In genomic region chr14:24875156-24875545, GRCm38 (mm10) we compare ENCODE assay signal across 18 mouse cellular contexts.
DNase-seq lines count a peak whose midpoint lies in the region; ATAC-seq and TF ChIP-seq lines count a peak whose summit lies in the region.
"Had no signal": no experiment of that assay in that cellular context is flagged by ENCODE, and none has a peak within 500 bp of the region (broad histone marks: within the 10 kb centered on the region; RNA-seq: fewer than 3 reads in every experiment).

No protein-coding gene starts in this region.

- H3K4me2 ChIP-seq in neural tube, embryonic 13.5 days: no peak overlapping the region
- H3K4me2 ChIP-seq in hindbrain, embryonic 14.5 days (replicated peaks): no peak overlapping the region
- H3K4me2 ChIP-seq in midbrain, postnatal 0 days (ENCODE audit: low read depth, low read length, poor library complexity, severe bottlenecking): no peak overlapping the region
- H3K4me2 ChIP-seq: embryonic facial prominence, embryonic 12.5 days; kidney, embryonic 15.5 days; limb, embryonic 13.5 days had no signal

- H3K4me3 ChIP-seq in neural tube, embryonic 13.5 days: no peak overlapping the region
- H3K4me3 ChIP-seq in hindbrain, embryonic 14.5 days (replicated peaks; ENCODE audit: low read length): no peak overlapping the region
- no peak overlapping the region for H3K4me3 ChIP-seq in midbrain, postnatal 0 days (ENCODE audit: low read depth, low read length)
- H3K4me3 ChIP-seq: embryonic facial prominence, embryonic 12.5 days; kidney, embryonic 15.5 days; limb, embryonic 13.5 days had no signal

- H3K27ac ChIP-seq in neural tube, embryonic 13.5 days (replicated peaks): 0 out of 2 replicates have a peak overlapping the region, but pooled peaks have one; percentile 38
- H3K27ac ChIP-seq in hindbrain, embryonic 14.5 days: peak overlapping the region; percentile 47
- H3K27ac ChIP-seq in midbrain, postnatal 0 days (ENCODE audit: low read depth, low read length): peak overlapping the region; percentile 48
- H3K27ac ChIP-seq: embryonic facial prominence, embryonic 12.5 days; kidney, embryonic 15.5 days; limb, embryonic 13.5 days; macrophage; stomach, postnatal 0 days had no signal

- no peaks in the 10 kb centered on the region for H3K27me3 ChIP-seq in neural tube, embryonic 13.5 days
- no peaks in the 10 kb centered on the region for H3K27me3 ChIP-seq in hindbrain, embryonic 14.5 days (ENCODE audit: control insufficient read depth, insufficient read depth, low read length)
- H3K27me3 ChIP-seq in midbrain, postnatal 0 days (ENCODE audit: insufficient read depth, low read length): no peaks in the 10 kb centered on the region
- H3K27me3 ChIP-seq: embryonic facial prominence, embryonic 12.5 days; kidney, embryonic 15.5 days; limb, embryonic 13.5 days; Patski had no signal

- peak; percentile 43 for TF ChIP-seq CTCF in midbrain, postnatal 0 days (IDR thresholded peaks at IDR 0.05)

- 41% methylated on average over 8 of the region's 8 CpGs for WGBS in neural tube, embryonic 13.5 days
- WGBS in hindbrain, embryonic 14.5 days: 28% methylated on average over 8 of the region's 8 CpGs
- WGBS in midbrain, postnatal 0 days: 22% methylated on average over 8 of the region's 8 CpGs

- H3K4me1 ChIP-seq in neural tube, embryonic 13.5 days (replicated peaks): peaks cover 28% of the 10 kb centered on the region
- H3K4me1 ChIP-seq in hindbrain, embryonic 14.5 days (replicated peaks; ENCODE audit: control insufficient read depth, insufficient read depth, low read length): peaks cover 4% of the 10 kb centered on the region
- no peaks in the 10 kb centered on the region; the same call in 1 of the 2 replicates for H3K4me1 ChIP-seq in midbrain, postnatal 0 days (ENCODE audit: insufficient read depth, low read length)
- H3K4me1 ChIP-seq: embryonic facial prominence, embryonic 12.5 days had no signal

- ATAC-seq in neural tube, embryonic 13.5 days (ENCODE audit: low read depth): no peak
- no peak for ATAC-seq in hindbrain, embryonic 14.5 days (ENCODE audit: low FRiP score)
- no peak for ATAC-seq in midbrain, postnatal 0 days (ENCODE audit: low FRiP score)
- ATAC-seq: liver, postnatal 0 days; Patski had no signal

- peak overlapping the region; percentile 26; the same call in 1 of the 2 replicates for H3K9ac ChIP-seq in neural tube, embryonic 13.5 days
- H3K9ac ChIP-seq in hindbrain, embryonic 14.5 days: no peak overlapping the region
- H3K9ac ChIP-seq in midbrain, postnatal 0 days (replicated peaks; ENCODE audit: low read length, poor library complexity, severe bottlenecking): no peak overlapping the region
- H3K9ac ChIP-seq: embryonic facial prominence, embryonic 12.5 days; kidney, embryonic 15.5 days; limb, embryonic 13.5 days; liver, postnatal 0 days had no signal

- DNase-seq in cerebellum, postnatal 14 days: peak; percentile 40 to 54
- no peak for DNase-seq in cerebellum, postnatal 4 days (ENCODE audit: low spot score in 2 of 2)
- DNase-seq in neural tube, embryonic 10.5 days (ENCODE audit: extremely low spot score, low spot score): no peak
- peak; percentile 43 for DNase-seq in hindbrain, embryonic 14.5 days (ENCODE audit: low spot score)
- DNase-seq in midbrain, postnatal 0 days (ENCODE audit: low spot score): peak; percentile 67
- DNase-seq in frontal cortex, postnatal 25 days (ENCODE audit: low spot score in 2 of 2): no peak
- no peak for DNase-seq in lung, postnatal 36 days
- DNase-seq: adrenal gland, adult 2 months; gastrocnemius, postnatal 25 days; liver, postnatal 0 days; thymus, postnatal 25 days had no signal

- no peaks in the 10 kb centered on the region for H3K36me3 ChIP-seq in neural tube, embryonic 13.5 days
- H3K36me3 ChIP-seq in hindbrain, embryonic 14.5 days (replicated peaks; ENCODE audit: control insufficient read depth, insufficient read depth): no peaks in the 10 kb centered on the region
- no peaks in the 10 kb centered on the region for H3K36me3 ChIP-seq in midbrain, postnatal 0 days (ENCODE audit: insufficient read depth, low read length)
- H3K36me3 ChIP-seq: embryonic facial prominence, embryonic 12.5 days; kidney, embryonic 15.5 days; limb, embryonic 13.5 days had no signal

- H3K9me3 ChIP-seq in neural tube, embryonic 13.5 days: no peaks in the 10 kb centered on the region
- H3K9me3 ChIP-seq in hindbrain, embryonic 14.5 days (ENCODE audit: control insufficient read depth, low read length): no peaks in the 10 kb centered on the region
- no peaks in the 10 kb centered on the region for H3K9me3 ChIP-seq in midbrain, postnatal 0 days (ENCODE audit: low read length)
- H3K9me3 ChIP-seq: embryonic facial prominence, embryonic 12.5 days; kidney, embryonic 15.5 days; limb, embryonic 13.5 days had no signal

Comparison
In these comparisons a context has a peak if more than half of its experiments do, and no peak if none do; other contexts are left out.
1. DNase-seq: peak in cerebellum, postnatal 14 days (2 of 2), hindbrain, embryonic 14.5 days (single experiment) and midbrain, postnatal 0 days (single experiment); none in cerebellum, postnatal 4 days (0 of 2), neural tube, embryonic 10.5 days (single experiment), frontal cortex, postnatal 25 days (0 of 2) and lung, postnatal 36 days (single experiment).
2. Peak in every context shown above with its lines, with median percentiles within 50 percentile points of each other: H3K27ac ChIP-seq.